Mouse (Mus musculus): ENCODE measurements around the gene Rsu1. TPM values are rescaled to one million over a fixed set of nuclear protein-coding genes. Genes with fewer than 3 reads are reported as not detected.
A peak's percentile ranks its signal among the peaks of the same experiment; 100 is the strongest.

The Rsu1 gene
- polyA plus RNA-seq, 1 experiment: 49.1 TPM

GRCm38 (mm10) chr2:13134890-13135289, 136.3 kb downstream of the Rsu1 start:
- no peak overlapping the region for H3K4me3 ChIP-seq (ENCODE audit: extremely low read depth, insufficient read depth, insufficient read length)
- WGBS: 90% methylated on average over 2 of the region's 2 CpGs
- TF ChIP-seq POLR2A (IDR thresholded peaks at IDR 0.05; ENCODE audit: low read depth, low read length) (no peak), CTCF (IDR thresholded peaks at IDR 0.05; ENCODE audit: extremely low read depth, insufficient read depth, insufficient read length, insufficient replicate concordance) (no peak)
- no peak for DNase-seq (ENCODE audit: low read depth in 1 of 2, low spot score in 2 of 2)
- no peak overlapping the region for H3K27ac ChIP-seq (ENCODE audit: insufficient read depth, low read length)
- H3K36me3 ChIP-seq (ENCODE audit: control insufficient read depth, insufficient read depth, low read length): no peaks in the 10 kb centered on the region
- H3K4me1 ChIP-seq (ENCODE audit: control insufficient read depth, insufficient read depth, insufficient read length): no peaks in the 10 kb centered on the region
- no peaks in the 10 kb centered on the region for H3K27me3 ChIP-seq (ENCODE audit: control insufficient read depth, insufficient read depth, low read length)

GRCm38 (mm10) chr2:13132841-13133240, 138.4 kb downstream of the Rsu1 start:
- WGBS: 86% methylated on average over 8 of the region's 8 CpGs
- H3K27ac ChIP-seq (ENCODE audit: insufficient read depth, low read length): peak overlapping the region; percentile 30; the same call in 1 of the 2 replicates
- TF ChIP-seq CTCF (IDR thresholded peaks at IDR 0.05; ENCODE audit: extremely low read depth, insufficient read depth, insufficient read length, insufficient replicate concordance) (no peak), POLR2A (IDR thresholded peaks at IDR 0.05; ENCODE audit: low read depth, low read length) (no peak)
- H3K36me3 ChIP-seq (ENCODE audit: control insufficient read depth, insufficient read depth, low read length): peaks cover 1% of the 10 kb centered on the region; the same call in 1 of the 2 replicates
- no peaks in the 10 kb centered on the region for H3K4me1 ChIP-seq (ENCODE audit: control insufficient read depth, insufficient read depth, insufficient read length)
- no peaks in the 10 kb centered on the region for H3K27me3 ChIP-seq (ENCODE audit: control insufficient read depth, insufficient read depth, low read length)
- DNase-seq (ENCODE audit: low read depth in 1 of 2, low spot score in 2 of 2): no peak
- no peak overlapping the region for H3K4me3 ChIP-seq (ENCODE audit: extremely low read depth, insufficient read depth, insufficient read length)

GRCm38 (mm10) chr2:13132406-13132805, 138.8 kb downstream of the Rsu1 start:
- no peak for TF ChIP-seq CTCF (IDR thresholded peaks at IDR 0.05; ENCODE audit: extremely low read depth, insufficient read depth, insufficient read length, insufficient replicate concordance)
- TF ChIP-seq POLR2A (IDR thresholded peaks at IDR 0.05; ENCODE audit: low read depth, low read length): no peak
- Histone ChIP-seq H3K4me1 (ENCODE audit: control insufficient read depth, insufficient read depth, insufficient read length) (no peaks in the 10 kb centered on the region), H3K27me3 (ENCODE audit: control insufficient read depth, insufficient read depth, low read length) (no peaks in the 10 kb centered on the region), H3K27ac (ENCODE audit: insufficient read depth, low read length) (no peak overlapping the region), H3K4me3 (ENCODE audit: extremely low read depth, insufficient read depth, insufficient read length) (no peak overlapping the region), H3K36me3 (ENCODE audit: control insufficient read depth, insufficient read depth, low read length) (peaks cover 1% of the 10 kb centered on the region; the same call in 1 of the 2 replicates)
- WGBS: 65% methylated on average over 8 of the region's 8 CpGs
- DNase-seq (ENCODE audit: low read depth in 1 of 2, low spot score in 2 of 2): peak in 1 of 2 experiments; percentile 15

- TF ChIP-seq POLR2A (IDR thresholded peaks at IDR 0.05; ENCODE audit: low read depth, low read length): no peak
- TF ChIP-seq CTCF (IDR thresholded peaks at IDR 0.05; ENCODE audit: extremely low read depth, insufficient read depth, insufficient read length, insufficient replicate concordance): no peak
- DNase-seq (ENCODE audit: low read depth in 1 of 2, low spot score in 2 of 2): no peak
- H3K36me3 ChIP-seq (ENCODE audit: control insufficient read depth, insufficient read depth, low read length): peaks cover 1% of the 10 kb centered on the region; the same call in 1 of the 2 replicates
- no peaks in the 10 kb centered on the region for H3K27me3 ChIP-seq (ENCODE audit: control insufficient read depth, insufficient read depth, low read length)
- H3K4me3 ChIP-seq (ENCODE audit: extremely low read depth, insufficient read depth, insufficient read length): no peak overlapping the region
- H3K4me1 ChIP-seq (ENCODE audit: control insufficient read depth, insufficient read depth, insufficient read length): no peaks in the 10 kb centered on the region
- H3K27ac ChIP-seq (ENCODE audit: insufficient read depth, low read length): no peak overlapping the region
- WGBS: 93% methylated on average over 10 of the region's 10 CpGs
Measured at GRCm38 (mm10) chr2:13129859-13130258, 141.4 kb downstream of the Rsu1 start.

- Histone ChIP-seq H3K36me3 (ENCODE audit: control insufficient read depth, insufficient read depth, low read length) (peaks cover 1% of the 10 kb centered on the region; the same call in 1 of the 2 replicates), H3K4me3 (ENCODE audit: extremely low read depth, insufficient read depth, insufficient read length) (no peak overlapping the region), H3K27ac (ENCODE audit: insufficient read depth, low read length) (no peak overlapping the region), H3K4me1 (ENCODE audit: control insufficient read depth, insufficient read depth, insufficient read length) (no peaks in the 10 kb centered on the region), H3K27me3 (ENCODE audit: control insufficient read depth, insufficient read depth, low read length) (no peaks in the 10 kb centered on the region)
- DNase-seq (ENCODE audit: low read depth in 1 of 2, low spot score in 2 of 2): no peak
- WGBS: 93% methylated on average over 10 of the region's 10 CpGs
- TF ChIP-seq CTCF (IDR thresholded peaks at IDR 0.05; ENCODE audit: extremely low read depth, insufficient read depth, insufficient read length, insufficient replicate concordance): no peak
- no peak for TF ChIP-seq POLR2A (IDR thresholded peaks at IDR 0.05; ENCODE audit: low read depth, low read length)
Measured at GRCm38 (mm10) chr2:13129337-13129736, 141.9 kb downstream of the Rsu1 start.

- Histone ChIP-seq H3K36me3 (ENCODE audit: control insufficient read depth, insufficient read depth, low read length) (no peaks in the 10 kb centered on the region), H3K27me3 (ENCODE audit: control insufficient read depth, insufficient read depth, low read length) (no peaks in the 10 kb centered on the region), H3K27ac (ENCODE audit: insufficient read depth, low read length) (no peak overlapping the region), H3K4me3 (ENCODE audit: extremely low read depth, insufficient read depth, insufficient read length) (no peak overlapping the region), H3K4me1 (ENCODE audit: control insufficient read depth, insufficient read depth, insufficient read length) (no peaks in the 10 kb centered on the region)
- WGBS: 94% methylated on average over 5 of the region's 5 CpGs
- TF ChIP-seq CTCF (IDR thresholded peaks at IDR 0.05; ENCODE audit: extremely low read depth, insufficient read depth, insufficient read length, insufficient replicate concordance): no peak
- no peak for TF ChIP-seq POLR2A (IDR thresholded peaks at IDR 0.05; ENCODE audit: low read depth, low read length)
- DNase-seq (ENCODE audit: low read depth in 1 of 2, low spot score in 2 of 2): no peak
Measured at GRCm38 (mm10) chr2:13120461-13120860, 150.8 kb downstream of the Rsu1 start.

GRCm38 (mm10) chr2:13117896-13118295, 153.3 kb downstream of the Rsu1 start:
- 91% methylated on average over 4 of the region's 4 CpGs for WGBS
- no peak overlapping the region for H3K4me3 ChIP-seq (ENCODE audit: extremely low read depth, insufficient read depth, insufficient read length)
- no peak for DNase-seq (ENCODE audit: low read depth in 1 of 2, low spot score in 2 of 2)
- no peak overlapping the region for H3K27ac ChIP-seq (ENCODE audit: insufficient read depth, low read length)
- H3K27me3 ChIP-seq (ENCODE audit: control insufficient read depth, insufficient read depth, low read length): no peaks in the 10 kb centered on the region
- no peaks in the 10 kb centered on the region for H3K4me1 ChIP-seq (ENCODE audit: control insufficient read depth, insufficient read depth, insufficient read length)
- TF ChIP-seq POLR2A (IDR thresholded peaks at IDR 0.05; ENCODE audit: low read depth, low read length): no peak
- TF ChIP-seq CTCF (IDR thresholded peaks at IDR 0.05; ENCODE audit: extremely low read depth, insufficient read depth, insufficient read length, insufficient replicate concordance): no peak
- H3K36me3 ChIP-seq (ENCODE audit: control insufficient read depth, insufficient read depth, low read length): no peaks in the 10 kb centered on the region
